Mouse (Mus musculus): ENCODE data around the gene Rbpjl. TPM values are rescaled to one million over a fixed set of nuclear protein-coding genes. Genes with fewer than 3 reads are reported as not detected.

Rbpjl gene
- polyA plus RNA-seq, 1 experiment, result 0.24 TPM

- Histone ChIP-seq H3K4me3 (ENCODE audit: control insufficient read depth, insufficient read depth, low read length) (no peak overlapping the region), H3K36me3 (ENCODE audit: control insufficient read depth, insufficient read depth, low read length) (no peaks in the 10 kb centered on the region), H3K4me1 (replicated peaks; ENCODE audit: control insufficient read depth, insufficient read depth, low read length) (peaks cover 12% of the 10 kb centered on the region), H3K27ac (ENCODE audit: control insufficient read depth, insufficient read depth, low read length) (no peak overlapping the region), H3K27me3 (ENCODE audit: control insufficient read depth, insufficient read depth, low read length) (no peaks in the 10 kb centered on the region)
- 91% methylated on average over 5 of the region's 5 CpGs for WGBS
- TF ChIP-seq POLR2A (IDR thresholded peaks at IDR 0.05; ENCODE audit: control insufficient read depth, extremely low read depth, insufficient read depth, low read length, poor library complexity) (no peak), CTCF (IDR thresholded peaks at IDR 0.05; ENCODE audit: borderline replicate concordance, control insufficient read depth, extremely low read depth, insufficient read depth, low read length, poor library complexity) (no peak)
- DNase-seq, result no peak
These were observed 25.5 kb downstream of the Rbpjl start for GRCm38 (mm10) chr2:164428451-164428850.

GRCm38 (mm10) chr2:164429881-164430615, 27.1 kb downstream of the Rbpjl start:
- H3K36me3 ChIP-seq (ENCODE audit: control insufficient read depth, insufficient read depth, low read length), result no peaks in the 10 kb centered on the region
- H3K27ac ChIP-seq (ENCODE audit: control insufficient read depth, insufficient read depth, low read length), result no peak overlapping the region
- TF ChIP-seq POLR2A (IDR thresholded peaks at IDR 0.05; ENCODE audit: control insufficient read depth, extremely low read depth, insufficient read depth, low read length, poor library complexity) (no peak), CTCF (IDR thresholded peaks at IDR 0.05; ENCODE audit: borderline replicate concordance, control insufficient read depth, extremely low read depth, insufficient read depth, low read length, poor library complexity) (no peak)
- H3K4me3 ChIP-seq (ENCODE audit: control insufficient read depth, insufficient read depth, low read length), result no peak overlapping the region
- H3K4me1 ChIP-seq (replicated peaks; ENCODE audit: control insufficient read depth, insufficient read depth, low read length), result 0 out of 2 replicates have a peak, but pooled peaks cover 2% of the 10 kb centered on the region
- no peak for DNase-seq
- H3K27me3 ChIP-seq (ENCODE audit: control insufficient read depth, insufficient read depth, low read length), result no peaks in the 10 kb centered on the region
- 87% methylated on average over 15 of the region's 15 CpGs for whole genome bisulfite sequencing

GRCm38 (mm10) chr2:164430697-164431096, 27.8 kb downstream of the Rbpjl start:
- no peak overlapping the region for H3K27ac ChIP-seq (ENCODE audit: control insufficient read depth, insufficient read depth, low read length)
- H3K27me3 ChIP-seq (ENCODE audit: control insufficient read depth, insufficient read depth, low read length), result no peaks in the 10 kb centered on the region
- no peaks in the 10 kb centered on the region for H3K36me3 ChIP-seq (ENCODE audit: control insufficient read depth, insufficient read depth, low read length)
- 54% methylated on average over 7 of the region's 7 CpGs for WGBS
- H3K4me3 ChIP-seq (ENCODE audit: control insufficient read depth, insufficient read depth, low read length), result no peak overlapping the region
- TF ChIP-seq POLR2A (IDR thresholded peaks at IDR 0.05; ENCODE audit: control insufficient read depth, extremely low read depth, insufficient read depth, low read length, poor library complexity) (no peak), CTCF (IDR thresholded peaks at IDR 0.05; ENCODE audit: borderline replicate concordance, control insufficient read depth, extremely low read depth, insufficient read depth, low read length, poor library complexity) (no peak)
- H3K4me1 ChIP-seq (replicated peaks; ENCODE audit: control insufficient read depth, insufficient read depth, low read length), result peaks cover 4% of the 10 kb centered on the region; the same call in 1 of the 2 replicates
- no peak for DNase-seq

- 91% methylated on average over 9 of the region's 9 CpGs for WGBS
- Histone ChIP-seq H3K36me3 (ENCODE audit: control insufficient read depth, insufficient read depth, low read length) (no peaks in the 10 kb centered on the region), H3K27ac (ENCODE audit: control insufficient read depth, insufficient read depth, low read length) (no peak overlapping the region), H3K4me1 (replicated peaks; ENCODE audit: control insufficient read depth, insufficient read depth, low read length) (peaks cover 7% of the 10 kb centered on the region; the same call in 1 of the 2 replicates), H3K27me3 (ENCODE audit: control insufficient read depth, insufficient read depth, low read length) (no peaks in the 10 kb centered on the region), H3K4me3 (ENCODE audit: control insufficient read depth, insufficient read depth, low read length) (no peak overlapping the region)
- DNase-seq, result no peak
- no peak for TF ChIP-seq CTCF (IDR thresholded peaks at IDR 0.05; ENCODE audit: borderline replicate concordance, control insufficient read depth, extremely low read depth, insufficient read depth, low read length, poor library complexity)
- TF ChIP-seq POLR2A (IDR thresholded peaks at IDR 0.05; ENCODE audit: control insufficient read depth, extremely low read depth, insufficient read depth, low read length, poor library complexity), result no peak
These were observed 28.9 kb downstream of the Rbpjl start for GRCm38 (mm10) chr2:164431676-164432465.

GRCm38 (mm10) chr2:164432541-164433191, 29.7 kb downstream of the Rbpjl start:
- DNase-seq, result no peak
- Histone ChIP-seq H3K27ac (ENCODE audit: control insufficient read depth, insufficient read depth, low read length) (no peak overlapping the region), H3K4me3 (ENCODE audit: control insufficient read depth, insufficient read depth, low read length) (no peak overlapping the region), H3K36me3 (ENCODE audit: control insufficient read depth, insufficient read depth, low read length) (no peaks in the 10 kb centered on the region), H3K27me3 (ENCODE audit: control insufficient read depth, insufficient read depth, low read length) (no peaks in the 10 kb centered on the region), H3K4me1 (replicated peaks; ENCODE audit: control insufficient read depth, insufficient read depth, low read length) (peaks cover 7% of the 10 kb centered on the region; the same call in 1 of the 2 replicates)
- 79% methylated on average over 22 of the region's 22 CpGs for WGBS
- TF ChIP-seq POLR2A (IDR thresholded peaks at IDR 0.05; ENCODE audit: control insufficient read depth, extremely low read depth, insufficient read depth, low read length, poor library complexity), result no peak

GRCm38 (mm10) chr2:164433278-164433895, 30.4 kb downstream of the Rbpjl start:
- 93% methylated on average over 9 of the region's 9 CpGs for WGBS
- Histone ChIP-seq H3K27ac (ENCODE audit: control insufficient read depth, insufficient read depth, low read length) (no peak overlapping the region), H3K4me3 (ENCODE audit: control insufficient read depth, insufficient read depth, low read length) (no peak overlapping the region), H3K27me3 (ENCODE audit: control insufficient read depth, insufficient read depth, low read length) (no peaks in the 10 kb centered on the region), H3K4me1 (replicated peaks; ENCODE audit: control insufficient read depth, insufficient read depth, low read length) (peaks cover 9% of the 10 kb centered on the region; the same call in 1 of the 2 replicates), H3K36me3 (ENCODE audit: control insufficient read depth, insufficient read depth, low read length) (no peaks in the 10 kb centered on the region)
- TF ChIP-seq CTCF (IDR thresholded peaks at IDR 0.05; ENCODE audit: borderline replicate concordance, control insufficient read depth, extremely low read depth, insufficient read depth, low read length, poor library complexity), result no peak
- no peak for TF ChIP-seq POLR2A (IDR thresholded peaks at IDR 0.05; ENCODE audit: control insufficient read depth, extremely low read depth, insufficient read depth, low read length, poor library complexity)
- no peak for DNase-seq
